Mouse (Mus musculus): ENCODE results near the gene Slc22a20.

GRCm38 (mm10) chr19:5945027-5945426, 40.9 kb downstream of the Slc22a20 start:
- TF ChIP-seq POLR2A (IDR thresholded peaks at IDR 0.05; ENCODE audit: low read depth, low read length) (no peak), CTCF (conservative IDR thresholded peaks at IDR 0.05; ENCODE audit: insufficient read depth, insufficient read length, low read depth, low read length) (no peak)

Measured in kidney, adult 2 months (tissue).